Mouse (Mus musculus) 416B (cell line): ENCODE results near the gene Tbk1.

ENCODE experiments used
- DNase-seq: peaks from one replicate; pipeline ENCODE4 v3.0.0; 2011; ENCODE audit warnings: low read depth

Tbk1 gene

DNA sequence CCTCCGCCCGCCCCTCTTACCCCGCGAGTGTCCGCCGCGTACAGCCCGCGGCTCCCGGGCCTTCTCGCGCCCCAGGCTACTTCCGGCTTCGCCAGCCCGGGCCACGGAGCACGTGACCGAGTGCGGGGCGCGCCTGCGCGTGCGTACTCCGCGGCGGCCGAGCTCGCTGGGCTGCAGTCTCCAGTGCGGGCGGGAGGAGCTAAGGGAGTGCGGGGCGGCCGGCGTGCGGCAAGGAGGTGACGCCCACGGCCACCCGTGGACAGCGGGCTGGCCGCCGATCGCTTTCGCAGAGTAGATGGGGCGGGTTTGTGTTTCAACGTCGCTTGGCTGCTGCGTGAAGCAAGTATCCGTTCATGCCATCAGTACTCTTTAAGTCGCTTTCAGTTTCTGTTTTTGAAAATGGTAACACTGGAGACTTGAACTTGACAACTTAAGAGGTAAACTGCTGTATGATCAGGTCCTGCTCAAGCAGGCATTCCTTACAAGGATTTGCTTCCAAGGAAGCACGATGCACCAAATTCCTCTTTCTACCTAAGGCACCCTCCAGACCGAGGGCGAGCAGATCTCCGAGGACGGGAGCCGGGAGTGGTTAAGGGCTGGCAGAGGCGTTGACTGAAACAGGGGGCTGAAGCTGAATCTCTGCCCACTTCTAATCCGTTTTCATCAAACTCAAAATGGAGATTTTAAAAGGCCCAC, at the start of gene Tbk1:
Tbk1 (minus strand) TSS at position 113 of the 696 bp plus-strand sequence.
- peak; percentile 88 for DNase-seq

DNA sequence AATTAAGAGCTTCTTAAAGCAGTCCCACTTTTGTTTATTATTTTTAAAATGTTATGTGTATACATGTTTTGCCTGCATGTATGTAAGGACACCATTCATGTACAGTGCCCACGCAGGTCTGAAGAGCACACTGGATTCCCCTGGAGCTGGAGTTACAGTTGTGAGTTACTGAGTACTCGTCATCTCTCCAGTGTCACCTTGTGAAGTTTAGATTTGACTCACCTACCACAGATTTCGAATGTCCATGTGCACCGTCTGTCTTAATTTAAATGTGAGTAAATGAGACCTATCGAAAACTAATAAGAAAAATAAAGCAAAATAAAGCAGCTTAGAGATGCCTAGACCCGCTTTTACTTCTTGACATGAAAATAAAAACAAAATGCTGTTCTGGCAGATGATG, 49.7 kb upstream of the Tbk1 start:
- no peak for DNase-seq

DNA sequence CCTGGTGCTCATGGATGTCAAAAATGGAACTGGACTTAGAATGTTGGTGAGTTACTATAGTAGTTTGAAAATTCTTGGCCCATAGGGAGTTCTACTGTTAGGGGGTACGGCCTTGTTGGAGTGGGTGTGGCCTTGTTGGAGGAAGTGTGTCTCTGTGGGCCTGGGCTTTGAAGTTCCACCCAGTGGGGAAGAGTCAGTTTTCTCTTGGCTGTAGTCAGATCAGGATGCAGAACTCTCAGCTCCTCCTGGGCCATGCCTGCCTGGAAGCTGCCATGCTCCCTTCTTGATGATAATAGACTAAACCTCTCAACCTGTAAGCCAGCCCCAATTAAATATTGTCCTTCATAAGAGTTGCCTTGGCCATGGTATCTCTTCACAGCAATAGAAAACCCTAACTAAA, 47.6 kb upstream of the Tbk1 start:
- peak; percentile 33 for DNase-seq

DNA sequence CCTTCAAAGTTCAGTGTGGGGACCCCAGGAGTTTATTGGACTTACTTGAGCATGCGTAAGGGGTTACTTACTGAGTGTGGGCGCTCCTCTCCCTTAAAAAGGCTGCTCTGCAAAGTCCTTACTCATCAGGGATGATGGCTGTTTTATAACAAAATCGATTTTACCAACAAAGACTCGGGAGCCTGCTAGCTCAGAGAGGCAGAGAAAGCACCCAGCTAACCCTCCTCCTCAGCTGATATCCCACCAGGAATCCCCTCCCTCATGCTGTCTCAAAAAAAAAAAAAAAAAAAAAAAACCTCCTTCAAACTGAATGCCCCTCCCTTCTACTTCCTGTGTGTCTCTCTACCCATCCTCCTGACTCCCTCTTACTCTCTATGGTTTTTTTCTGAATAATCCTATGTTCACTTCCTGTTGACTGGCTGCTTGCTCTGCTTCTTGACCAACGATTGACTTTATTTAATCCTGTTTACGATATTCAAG, 42.0 kb upstream of the Tbk1 start:
- DNase-seq = peak; percentile 42

DNA sequence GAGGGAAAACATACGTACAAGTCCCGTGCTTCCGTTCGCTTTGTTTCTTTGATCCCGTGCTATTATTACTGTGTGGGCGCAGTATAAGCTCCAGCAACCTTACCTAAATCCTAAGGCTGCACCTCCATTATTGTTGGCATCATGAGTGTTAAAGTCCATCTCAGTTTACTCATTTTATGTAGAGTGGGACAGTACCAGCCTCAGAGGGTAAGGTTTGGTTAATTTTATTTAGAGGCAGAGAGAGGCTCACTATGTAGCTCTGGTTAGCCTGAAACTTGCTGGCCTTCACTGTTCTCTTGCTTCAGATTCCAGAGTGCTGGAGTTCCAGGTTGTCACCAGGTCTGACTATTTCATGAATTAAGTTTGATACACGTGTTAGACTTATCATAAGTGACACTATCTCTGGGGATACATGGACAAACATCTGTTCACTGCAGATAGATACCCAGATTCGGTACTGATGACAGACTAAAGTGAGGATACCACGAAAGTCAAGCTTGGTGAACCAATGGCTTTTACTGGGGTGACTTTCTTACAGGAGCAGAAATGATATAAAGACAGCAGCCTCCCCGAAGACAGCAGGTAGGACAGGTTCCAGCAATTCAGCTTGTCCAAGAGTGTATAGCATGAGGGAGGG, 40.7 kb upstream of the Tbk1 start:
- no peak for DNase-seq

DNA sequence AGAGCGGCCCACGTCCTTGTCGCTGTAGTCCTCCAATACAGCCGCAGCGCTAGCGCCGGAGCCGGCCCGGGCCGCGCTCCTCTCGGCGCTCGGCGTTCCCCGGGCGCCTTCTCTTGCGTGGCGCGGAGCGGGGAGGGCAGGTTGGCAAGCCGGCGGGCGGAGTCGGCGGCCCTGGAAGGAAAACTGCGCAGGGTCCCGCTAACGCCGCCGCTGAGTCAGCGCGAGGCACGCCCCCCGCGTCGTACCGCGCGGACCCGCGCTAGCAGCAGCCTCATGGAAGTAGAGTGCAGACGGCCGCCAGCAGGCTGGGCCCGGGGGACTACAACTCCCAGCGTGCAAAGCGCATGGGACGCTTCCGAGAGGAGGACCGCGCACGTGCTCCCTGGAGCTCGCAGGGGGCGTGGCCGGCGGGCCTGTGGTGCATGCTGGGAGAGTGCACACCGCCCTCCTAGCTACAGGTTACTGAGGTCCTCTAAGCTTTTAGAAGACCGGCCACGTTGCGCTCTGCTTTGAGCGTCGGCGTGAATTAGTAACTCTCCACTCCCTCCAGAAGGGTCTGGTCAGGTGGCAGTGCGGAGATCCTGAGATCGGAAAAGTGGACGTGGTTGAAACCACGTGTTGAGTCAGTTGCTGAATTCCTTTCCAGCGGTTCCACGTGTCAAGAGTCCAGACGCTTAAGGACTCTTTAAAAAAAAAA, 39.7 kb upstream of the Tbk1 start, which contains the start of gene Xpot:
Xpot (minus strand) TSS at position 147 of the 697 bp plus-strand sequence.
- peak; percentile 98 for DNase-seq

DNA sequence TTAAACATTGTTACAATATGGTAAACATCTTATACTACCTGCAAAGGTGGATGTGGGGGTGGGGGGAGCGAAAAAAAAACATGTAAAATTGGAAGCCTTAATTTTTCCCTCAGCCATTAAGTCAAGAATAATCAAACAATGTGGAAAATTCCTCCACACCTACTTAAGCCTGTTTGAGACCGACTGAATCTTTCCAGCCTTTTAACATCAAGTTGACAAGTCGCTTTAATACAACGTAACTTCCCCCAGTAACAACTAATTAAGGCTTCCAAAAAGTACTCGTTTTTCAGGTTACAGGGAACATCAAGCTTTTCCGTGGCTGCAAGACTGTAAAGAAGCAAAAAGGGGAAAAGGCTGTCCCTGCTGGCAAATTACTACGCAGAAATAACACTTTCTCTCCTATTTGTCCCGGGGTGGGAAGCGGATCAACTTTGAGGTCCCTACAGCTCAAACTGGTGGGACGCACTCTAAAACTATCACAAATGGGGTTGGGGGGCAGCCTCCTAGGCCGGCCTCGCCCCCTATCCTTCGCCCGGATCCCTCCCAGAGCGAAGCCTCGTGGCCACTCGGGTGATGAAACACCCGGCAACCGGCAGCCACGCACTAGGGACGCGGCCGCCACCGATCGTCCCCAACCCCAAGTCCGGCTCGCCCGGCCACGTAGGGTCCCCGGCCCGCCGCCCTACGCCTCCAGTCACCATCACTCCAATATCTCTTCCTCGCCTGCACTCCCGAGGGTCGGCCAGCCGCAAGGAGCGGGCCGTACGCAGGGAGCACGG, 39.0 kb upstream of the Tbk1 start:
- peak; percentile 70 for DNase-seq

DNA sequence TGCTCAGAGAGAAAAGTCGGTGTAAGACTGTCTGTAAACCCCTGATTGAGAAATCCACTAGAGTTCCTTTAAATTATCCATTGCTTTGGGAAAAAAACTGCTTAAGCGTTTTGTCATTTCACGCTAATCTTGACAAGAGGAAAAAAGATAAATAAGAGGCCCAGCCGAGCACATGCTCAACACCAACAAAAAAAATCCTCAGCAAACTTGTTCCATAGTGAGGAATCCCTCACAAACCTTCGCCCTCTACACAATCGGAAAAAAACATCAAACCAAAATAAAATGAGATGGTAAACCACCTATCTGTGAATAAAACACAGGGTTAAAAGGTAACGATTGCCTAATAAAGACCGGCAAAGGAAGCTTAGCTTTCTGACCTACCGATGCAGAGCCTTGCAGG, 38.4 kb upstream of the Tbk1 start:
- DNase-seq = peak; percentile 31

DNA sequence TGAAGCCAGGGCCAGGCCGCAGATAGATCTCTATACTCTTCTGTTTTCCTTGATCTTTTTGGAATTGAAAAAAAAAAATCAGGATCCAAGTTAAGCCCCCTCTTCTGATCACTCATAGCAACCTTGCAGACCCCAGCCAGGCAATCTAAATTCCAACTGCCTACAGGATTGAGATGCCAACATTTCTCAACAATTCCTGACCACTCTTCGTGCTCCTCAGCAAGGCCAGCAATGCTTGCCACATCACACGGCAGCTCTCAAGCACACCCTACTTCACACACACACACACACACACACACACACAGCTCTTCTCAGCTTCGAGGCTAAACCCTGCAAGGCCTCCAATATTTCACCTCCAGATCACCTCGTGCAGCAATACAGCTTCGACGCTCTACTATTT, 37.1 kb upstream of the Tbk1 start:
- peak; percentile 45 for DNase-seq

DNA sequence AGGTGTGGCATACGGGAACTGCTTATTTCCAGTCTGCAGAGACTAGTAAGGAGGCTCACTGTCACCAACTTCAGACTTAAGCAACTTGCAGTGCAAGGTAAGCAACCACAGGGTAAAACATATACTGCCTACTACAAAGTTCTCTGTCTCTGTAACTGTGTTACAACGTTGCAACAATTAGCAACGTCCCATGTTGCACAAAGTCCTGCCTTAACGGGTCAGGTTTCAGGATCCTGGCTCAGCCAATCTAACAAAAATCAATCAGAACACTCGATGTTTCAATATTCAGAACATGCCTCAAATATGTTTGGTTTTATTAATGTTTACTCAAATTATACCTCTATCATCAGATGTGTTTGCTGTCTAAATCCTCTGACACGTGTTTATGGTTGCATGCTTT, 35.8 kb upstream of the Tbk1 start:
- no peak for DNase-seq

DNA sequence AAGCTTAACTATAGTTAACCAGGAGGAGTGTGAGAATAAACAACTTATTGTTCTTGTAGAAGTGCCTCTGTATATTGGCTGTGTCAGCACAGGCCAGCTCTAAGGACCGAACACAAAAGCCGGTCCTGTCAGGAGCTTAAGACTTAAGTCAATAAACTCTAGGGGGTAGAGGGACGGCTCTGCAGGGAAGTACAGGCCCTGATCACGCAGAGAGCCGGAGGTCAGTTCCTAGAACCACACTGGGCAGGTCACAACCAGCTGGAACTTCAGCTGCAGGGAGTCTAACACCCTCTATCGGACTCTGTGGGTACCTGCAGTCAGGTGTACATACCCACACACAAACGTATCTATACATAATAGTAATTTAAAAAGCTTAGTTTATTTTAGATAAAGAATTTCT, 29.3 kb upstream of the Tbk1 start:
- no peak for DNase-seq

DNA sequence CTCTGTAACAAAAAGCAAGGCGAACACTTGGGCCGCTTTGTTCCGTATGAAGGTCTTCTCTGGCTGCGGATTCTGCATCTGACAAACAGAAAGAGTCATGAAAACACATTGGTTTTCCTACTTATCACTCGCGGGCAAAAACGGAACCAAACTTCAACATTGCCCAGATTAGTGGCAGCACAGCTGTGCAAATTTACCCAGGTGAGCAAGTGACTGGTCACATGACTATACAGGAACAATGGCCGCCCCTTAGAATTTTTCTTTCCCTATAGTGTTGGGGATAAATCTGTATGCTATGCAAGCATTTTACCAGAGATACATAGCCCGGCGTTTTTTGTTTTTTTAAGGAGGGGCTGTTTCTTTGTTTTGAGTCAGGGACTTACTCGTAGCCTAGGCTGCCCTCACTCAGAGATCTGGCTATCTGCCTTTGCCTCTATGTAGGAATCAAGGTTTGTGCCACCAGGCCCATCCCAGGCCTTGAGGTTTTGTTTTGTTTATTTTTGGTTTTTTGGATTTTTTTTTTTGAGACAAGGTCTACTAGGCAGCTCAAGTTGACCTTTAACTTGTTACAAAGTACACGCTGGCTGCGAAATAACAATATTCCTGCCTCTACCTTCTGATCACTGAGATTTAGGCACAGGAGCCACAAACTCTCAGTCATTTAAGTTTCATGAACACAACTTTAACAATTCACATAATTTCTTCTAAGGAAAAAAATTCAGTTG, 28.7 kb upstream of the Tbk1 start:
- no peak for DNase-seq

DNA sequence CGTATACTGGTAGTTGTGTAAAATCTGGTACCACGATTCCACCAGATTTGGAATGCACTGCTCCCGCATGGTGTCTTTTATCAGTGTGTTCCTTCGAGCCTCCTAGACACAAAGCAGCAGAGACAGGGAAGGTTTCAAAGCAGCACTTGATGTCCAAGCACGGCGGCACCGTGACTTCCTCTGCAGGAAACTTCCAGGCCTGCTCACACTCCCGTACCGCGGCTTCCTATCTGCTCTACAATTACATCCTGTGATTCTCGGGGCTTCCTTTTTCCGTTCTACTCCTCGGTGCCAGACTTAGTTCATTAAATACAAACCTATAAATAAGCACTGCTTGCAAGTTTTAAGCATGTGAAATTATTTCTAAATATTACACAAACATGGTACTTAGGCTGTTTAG, 27.0 kb upstream of the Tbk1 start:
- no peak for DNase-seq

DNA sequence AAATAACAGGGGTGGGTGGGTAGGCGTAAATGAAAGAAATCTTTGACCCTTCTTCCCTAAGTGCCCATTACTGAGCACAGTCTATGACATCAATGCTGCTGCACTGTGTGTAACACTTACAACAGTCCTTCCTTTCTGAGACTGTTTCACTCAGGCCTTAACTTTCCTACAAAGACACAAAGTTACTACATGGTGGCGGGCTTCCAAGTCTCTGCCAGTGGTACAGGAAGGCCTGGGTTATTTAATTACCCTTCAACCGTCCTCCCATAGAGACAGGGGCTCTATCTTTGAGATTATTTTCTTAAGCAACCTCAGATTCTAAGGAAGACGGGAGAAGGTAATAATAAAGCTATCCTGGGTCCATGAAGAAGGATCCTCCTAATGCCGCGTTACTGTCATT, 25.9 kb upstream of the Tbk1 start:
- DNase-seq = no peak

DNA sequence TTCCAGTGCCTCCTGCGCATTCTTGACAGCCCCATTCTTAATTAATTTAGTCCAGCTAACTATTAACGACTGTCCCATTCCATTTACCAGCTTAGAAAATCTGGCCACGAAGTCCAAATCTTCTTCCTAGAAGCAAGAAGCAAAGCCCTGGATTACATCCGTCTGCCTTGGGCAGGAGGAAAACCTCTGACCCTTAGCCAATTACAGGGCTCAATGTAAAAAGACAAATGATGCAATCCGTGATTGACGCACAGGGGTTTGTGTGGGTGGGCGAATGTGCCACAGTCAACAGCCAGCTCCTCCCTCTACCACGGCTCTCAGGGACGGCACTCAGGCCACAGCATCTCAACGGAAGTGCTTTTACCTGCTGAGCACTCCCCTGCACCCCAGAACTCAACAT, 25.0 kb upstream of the Tbk1 start:
- peak; percentile 32 for DNase-seq

DNA sequence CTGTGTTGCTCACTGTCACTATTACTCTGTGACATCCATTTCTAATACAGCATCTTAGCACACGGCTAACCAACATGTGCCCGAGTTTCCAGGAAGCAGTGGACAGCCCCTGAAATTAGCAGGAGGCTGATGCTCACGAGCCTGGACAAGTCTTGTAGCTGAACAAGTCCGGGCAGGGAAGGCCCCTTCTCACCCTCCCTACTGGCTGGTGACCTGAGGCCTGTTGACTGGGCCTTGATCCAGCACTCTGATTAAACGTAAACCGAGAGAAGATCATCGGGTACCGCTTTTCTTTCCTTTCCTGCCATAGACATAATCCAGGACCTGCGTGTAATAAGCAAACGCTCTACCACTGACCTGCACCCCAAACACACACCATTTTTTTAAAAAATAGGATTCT, 21.6 kb upstream of the Tbk1 start:
- DNase-seq = no peak

DNA sequence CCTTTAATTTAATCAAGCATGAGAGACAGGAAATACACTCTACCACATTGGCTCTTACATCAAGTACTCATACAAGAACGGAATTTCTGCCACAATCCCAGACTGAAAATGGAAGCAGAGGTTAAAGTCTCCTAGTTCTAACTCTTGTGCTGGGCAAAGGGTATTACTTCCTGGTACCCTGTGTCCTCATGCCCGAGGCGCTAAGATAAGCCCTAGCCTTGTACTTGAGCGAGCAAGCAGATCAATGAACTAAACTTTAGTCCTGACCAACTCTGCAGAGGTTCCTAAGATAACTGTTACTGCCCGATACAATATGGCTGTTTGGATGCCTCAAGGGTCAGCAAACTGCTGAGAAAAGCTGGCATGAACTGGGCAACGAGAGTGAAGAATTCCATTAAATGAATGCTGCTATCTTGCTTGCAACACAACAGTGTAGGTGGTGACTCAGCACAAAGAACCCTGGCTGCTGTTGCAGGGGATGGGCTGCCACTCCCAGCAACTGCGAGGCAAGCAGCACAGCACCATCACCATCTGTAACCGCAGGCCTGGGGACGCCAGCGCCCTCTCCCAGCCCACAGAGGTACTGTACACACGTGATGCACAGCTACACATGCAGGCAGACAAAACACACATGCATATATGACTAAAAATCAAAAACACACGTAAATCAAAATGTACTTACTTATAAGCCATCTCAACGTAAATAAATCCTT, 18.2 kb upstream of the Tbk1 start:
- DNase-seq = peak; percentile 36

DNA sequence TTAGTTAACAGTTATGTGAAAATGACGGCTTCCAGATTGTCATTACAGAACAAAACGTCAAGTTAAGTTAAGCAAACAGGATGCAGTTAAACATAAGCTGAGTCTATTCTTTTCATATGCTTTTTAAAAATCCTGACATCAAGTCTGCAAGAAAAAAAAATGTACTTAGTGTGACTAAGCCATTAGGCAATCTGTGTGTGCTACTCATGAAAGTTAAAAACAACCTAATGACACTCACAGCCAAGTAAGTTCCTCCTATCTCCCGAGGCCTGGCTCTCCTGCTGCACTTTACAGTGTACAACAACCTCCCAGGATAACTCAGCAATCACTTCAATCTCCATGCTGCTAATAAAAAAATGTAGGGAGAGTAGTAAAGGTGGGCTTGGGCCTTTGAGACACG, 17.0 kb upstream of the Tbk1 start:
- DNase-seq = no peak

DNA sequence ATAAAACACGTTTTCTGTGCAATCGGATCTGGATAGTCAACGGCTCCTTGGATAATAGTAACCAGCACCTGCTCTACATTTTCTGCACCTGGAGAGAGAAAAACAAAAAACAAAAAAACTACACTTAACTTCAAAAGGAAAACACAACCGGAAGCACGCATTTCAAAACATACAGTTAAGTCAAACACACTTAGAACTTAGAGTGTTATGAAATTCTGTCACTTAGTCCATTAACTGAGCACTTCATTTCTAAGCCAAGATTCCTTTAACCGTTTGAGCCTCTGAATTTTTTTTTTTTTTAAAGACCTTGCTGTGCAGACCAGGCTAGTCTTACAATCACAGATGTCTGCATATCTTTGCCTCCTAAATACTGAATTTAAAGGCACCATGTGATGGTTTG, 14.7 kb upstream of the Tbk1 start:
- no peak for DNase-seq

DNA sequence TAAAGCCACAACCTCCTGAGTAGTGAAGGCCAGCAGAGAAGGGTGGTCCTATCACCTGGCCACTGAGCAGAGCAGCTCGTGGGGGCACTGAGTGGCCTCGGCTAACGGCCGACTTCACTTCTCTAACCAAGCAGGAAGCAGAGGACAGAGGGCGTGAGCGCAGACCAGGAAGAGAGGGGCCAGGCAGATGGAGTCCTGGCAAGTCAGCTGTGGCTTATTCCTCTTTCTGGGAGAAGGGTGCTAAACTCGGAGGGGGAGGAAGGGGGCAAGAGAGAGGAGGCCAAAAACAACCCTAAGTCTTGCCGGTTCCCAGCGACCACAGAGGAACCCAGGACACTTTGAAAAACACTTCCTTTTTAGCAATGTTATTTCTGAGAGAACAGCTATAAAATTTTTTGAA, 10.0 kb upstream of the Tbk1 start:
- peak; percentile 23 for DNase-seq

DNA sequence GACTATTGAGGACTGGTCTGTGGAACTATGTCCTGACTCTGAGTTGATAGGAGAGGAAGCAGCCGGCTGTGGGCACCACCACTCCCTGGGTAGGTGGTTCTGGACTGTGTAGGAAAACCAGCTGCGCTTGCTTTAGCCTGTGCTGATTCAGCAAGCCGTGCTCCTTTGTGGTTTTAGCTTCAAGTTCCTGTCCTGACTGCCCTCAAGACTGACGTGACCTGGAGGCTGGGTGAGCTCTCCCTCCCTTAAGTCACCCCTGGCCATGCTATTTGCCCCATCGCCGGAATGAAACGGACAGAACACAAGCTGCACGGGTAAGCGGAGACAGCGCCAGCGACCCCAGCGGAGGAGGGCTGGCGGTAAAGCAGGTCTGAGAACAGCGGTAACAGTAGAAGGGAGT, 4.5 kb upstream of the Tbk1 start:
- DNase-seq = peak; percentile 89
